8 mouse cellular contexts compared by ENCODE assay signal in genomic region chr15:84923508-84924181, GRCm38 (mm10). TPM values are rescaled to one million over a fixed set of nuclear protein-coding genes. Genes with fewer than 3 reads are reported as not detected.
DNase-seq lines count a peak whose midpoint lies in the region; ATAC-seq and TF ChIP-seq lines count a peak whose summit lies in the region.

No protein-coding gene starts in this region.

- no peak for TF ChIP-seq CTCF in G1E (IDR thresholded peaks at IDR 0.05; ENCODE audit: low read depth, low read length)

- peak overlapping the region; percentile 99 for H3K4me3 ChIP-seq in heart, embryonic 13.5 days
- H3K4me3 ChIP-seq in G1E (ENCODE audit: low read depth, low read length), result peak overlapping the region; percentile 96
- peak overlapping the region; percentile 97 for H3K4me3 ChIP-seq in limb, embryonic 10.5 days

- peaks cover 32% of the 10 kb centered on the region for H3K4me1 ChIP-seq in heart, embryonic 13.5 days
- H3K4me1 ChIP-seq in G1E (ENCODE audit: insufficient read depth, low read depth, low read length), result peaks cover 40% of the 10 kb centered on the region
- H3K4me1 ChIP-seq in limb, embryonic 10.5 days, result peaks cover 27% of the 10 kb centered on the region

- no peaks in the 10 kb centered on the region for H3K9me3 ChIP-seq in heart, embryonic 13.5 days
- no peaks in the 10 kb centered on the region for H3K9me3 ChIP-seq in G1E (replicated peaks)
- no peaks in the 10 kb centered on the region for H3K9me3 ChIP-seq in limb, embryonic 10.5 days (replicated peaks)

- H3K9ac ChIP-seq in heart, embryonic 13.5 days, result peak overlapping the region; percentile 99

- DNase-seq in heart, postnatal 10 days, result no peak
- DNase-seq in G1E (ENCODE audit: low spot score), result peak; percentile 30
- no peak for DNase-seq in limb, embryonic 10.5 days (ENCODE audit: low spot score)
- DNase-seq in right cerebral cortex, postnatal 4 days, result no peak
- DNase-seq in spleen, adult 18-20 months, result no peak

- peak; percentile 79 for ATAC-seq in heart, embryonic 13.5 days (ENCODE audit: extremely low read depth, insufficient number of reproducible peaks, low FRiP score, low TSS enrichment)
- ATAC-seq in G1E (ENCODE audit: extremely low read depth, insufficient number of reproducible peaks, low FRiP score, poor library complexity, severe bottlenecking), result no peak
- peak; percentile 44 for ATAC-seq in erythroblast, adult 5-6 weeks (replicated peaks; ENCODE audit: low FRiP score, poor library complexity, severe bottlenecking)
- 0 out of 2 replicates have a peak, but pooled peaks have one; percentile 7 for ATAC-seq in monocyte, adult 5-6 weeks (replicated peaks; ENCODE audit: insufficient number of reproducible peaks, low FRiP score, low TSS enrichment, poor library complexity, severe bottlenecking)

- peak overlapping the region; percentile 85 for H3K4me2 ChIP-seq in heart, embryonic 13.5 days

- H3K27ac ChIP-seq in heart, embryonic 13.5 days (replicated peaks), result peak overlapping the region; percentile 97
- H3K27ac ChIP-seq in limb, embryonic 10.5 days, result peak overlapping the region; percentile 96

- peaks cover 20% of the 10 kb centered on the region for H3K36me3 ChIP-seq in heart, embryonic 13.5 days
- H3K36me3 ChIP-seq in G1E (replicated peaks), result peaks cover 49% of the 10 kb centered on the region
- H3K36me3 ChIP-seq in limb, embryonic 10.5 days, result peaks cover 28% of the 10 kb centered on the region

- under 1% methylated on average over 68 of the region's 68 CpGs for WGBS in heart, embryonic 13.5 days
- under 1% methylated on average over 68 of the region's 68 CpGs for WGBS in limb, embryonic 10.5 days

- H3K27me3 ChIP-seq in heart, embryonic 13.5 days (replicated peaks), result no peaks in the 10 kb centered on the region
- H3K27me3 ChIP-seq in G1E (ENCODE audit: insufficient read depth, low read length), result no peaks in the 10 kb centered on the region
- no peaks in the 10 kb centered on the region for H3K27me3 ChIP-seq in limb, embryonic 10.5 days (ENCODE audit: low read depth, poor library complexity, severe bottlenecking)

- intact Hi-C loops in heart, postnatal 10 days (cut with DNase I), result loop anchor here (2.0 kb wide), 2 partner anchors 65 to 67 kb away; partner anchors contain the start of genes 5031439G07Rik and Phf21b

RNA-seq across cellular contexts. Expression of gene Nup50, which starts 0.4 kb away (rescaled TPM):
- polyA plus RNA-seq in heart, embryonic 13.5 days (2015; fragmentation: Nextera tagmentation; extraction: Ambion mirVana), result 19.3 and 20.4 TPM in 2 replicates
- 10 to 100 TPM; 21.2 to 21.9 TPM for total RNA-seq in heart, postnatal 10 days (2021)
- total RNA-seq in G1E (2014; fragmentation: Nextera tagmentation) (67.4 and 69.8 TPM in 2 replicates), G1E (2017) (73.8 and 88.6 TPM in 2 replicates)
- 12.6 and 19.8 TPM in 2 replicates for polyA plus RNA-seq in G1E (2012)
- 16.1 and 23.0 TPM in 2 replicates for total RNA-seq in erythroblast, adult 5-6 weeks (2015; ENCODE audit: low replicate concordance)
- total RNA-seq in erythroblast, adult 5-6 weeks (2017; ENCODE audit: low replicate concordance), result 35.7 and 38.2 TPM in 2 replicates
- 67.9 and 69.1 TPM in 2 replicates for polyA plus RNA-seq in limb, embryonic 10.5 days (2016; fragmentation: Nextera tagmentation; extraction: Ambion mirVana)
- 71.6 to 74.0 TPM (median 73.6 TPM) in 3 replicates for total RNA-seq in monocyte, adult 5-6 weeks (2017)

RNA-seq across cellular contexts. Expression of gene Gm29666, which starts 3.8 kb away (rescaled TPM):
- polyA plus RNA-seq in heart, embryonic 13.5 days (2015; fragmentation: Nextera tagmentation; extraction: Ambion mirVana), result 0.41 and 0.56 TPM in 2 replicates
- under 1 TPM; 0.22 TPM for total RNA-seq in heart, postnatal 10 days (2021)
- total RNA-seq in G1E (2014; fragmentation: Nextera tagmentation) (6.0 and 7.0 TPM in 2 replicates), G1E (2017) (1.5 and 1.9 TPM in 2 replicates)
- 0.11 TPM in 2 replicates for polyA plus RNA-seq in G1E (2012)
- 0.58 TPM in 1 of 2 replicates, not detected in the other for total RNA-seq in erythroblast, adult 5-6 weeks (2015; ENCODE audit: low replicate concordance)
- total RNA-seq in erythroblast, adult 5-6 weeks (2017; ENCODE audit: low replicate concordance), result under 0.01 and 0.42 TPM in 2 replicates
- 1.2 and 1.3 TPM in 2 replicates for polyA plus RNA-seq in limb, embryonic 10.5 days (2016; fragmentation: Nextera tagmentation; extraction: Ambion mirVana)
- total RNA-seq in monocyte, adult 5-6 weeks (2017), result 0.10 to 0.68 TPM (median 0.53 TPM) in 3 replicates
